In genomic region chr13:108467046-108467445, GRCm38 (mm10) we compare ENCODE assay signal across 23 mouse cellular contexts. TPM values are rescaled to one million over a fixed set of nuclear protein-coding genes. Genes with fewer than 3 reads are reported as not detected.
DNase-seq lines count a peak whose midpoint lies in the region; ATAC-seq and TF ChIP-seq lines count a peak whose summit lies in the region.
"Had no signal": no experiment of that assay in that cellular context is flagged by ENCODE, and none has a peak within 500 bp of the region (broad histone marks: within the 10 kb centered on the region; RNA-seq: fewer than 3 reads in every experiment).

No protein-coding gene starts in this region.

- H3K4me1 ChIP-seq in heart, embryonic 12.5 days (replicated peaks), result no peaks in the 10 kb centered on the region
- H3K4me1 ChIP-seq in lung, postnatal 0 days (ENCODE audit: insufficient read depth, low read depth, low read length), result no peaks in the 10 kb centered on the region
- H3K4me1 ChIP-seq in heart, postnatal 0 days (ENCODE audit: control insufficient read depth, insufficient read depth), result peaks cover 12% of the 10 kb centered on the region; the same call in 1 of the 2 replicates
- H3K4me1 ChIP-seq: embryonic facial prominence, embryonic 12.5 days; forebrain, embryonic 13.5 days; hindbrain, embryonic 15.5 days; neural tube, embryonic 12.5 days had no signal

- H3K36me3 ChIP-seq in heart, embryonic 12.5 days, result no peaks in the 10 kb centered on the region
- no peaks in the 10 kb centered on the region for H3K36me3 ChIP-seq in lung, postnatal 0 days (ENCODE audit: insufficient read depth, low read length)
- no peaks in the 10 kb centered on the region for H3K36me3 ChIP-seq in heart, postnatal 0 days (replicated peaks; ENCODE audit: control insufficient read depth, insufficient read depth, low read length)
- H3K36me3 ChIP-seq: embryonic facial prominence, embryonic 12.5 days; G1E; hindbrain, embryonic 15.5 days; neural tube, embryonic 12.5 days had no signal

- no peak overlapping the region for H3K9ac ChIP-seq in heart, embryonic 12.5 days
- no peak overlapping the region for H3K9ac ChIP-seq in lung, postnatal 0 days (replicated peaks; ENCODE audit: low read depth)
- H3K9ac ChIP-seq in heart, postnatal 0 days (replicated peaks; ENCODE audit: low read depth, low read length), result no peak overlapping the region
- H3K9ac ChIP-seq: embryonic facial prominence, embryonic 12.5 days; forebrain, embryonic 13.5 days; hindbrain, embryonic 15.5 days; neural tube, embryonic 12.5 days had no signal

- TF ChIP-seq EP300 in lung, postnatal 0 days (IDR thresholded peaks at IDR 0.05), result no peak
- 0 out of 2 replicates have a peak, but pooled peaks have one; percentile 38 for TF ChIP-seq EP300 in heart, postnatal 0 days (IDR thresholded peaks at IDR 0.05; ENCODE audit: low read depth)

- ATAC-seq in heart, embryonic 12.5 days (ENCODE audit: insufficient number of reproducible peaks, low FRiP score), result no peak
- ATAC-seq in lung, postnatal 0 days, result no peak
- peak; percentile 66 for ATAC-seq in heart, postnatal 0 days (ENCODE audit: insufficient read depth, low read depth)
- ATAC-seq: forebrain, embryonic 13.5 days; Patski had no signal

- H3K27ac ChIP-seq in heart, embryonic 12.5 days (ENCODE audit: poor library complexity, severe bottlenecking), result no peak overlapping the region
- H3K27ac ChIP-seq in lung, postnatal 0 days (ENCODE audit: low read length), result no peak overlapping the region
- H3K27ac ChIP-seq in heart, postnatal 0 days (ENCODE audit: low read depth), result peak overlapping the region; percentile 58
- H3K27ac ChIP-seq: embryonic facial prominence, embryonic 12.5 days; forebrain, embryonic 13.5 days; hindbrain, embryonic 15.5 days; neural tube, embryonic 12.5 days had no signal

- 29% methylated on average over 1 of the region's 1 CpGs for WGBS in heart, embryonic 12.5 days
- 21% methylated on average over 1 of the region's 1 CpGs for WGBS in lung, postnatal 0 days
- 18% methylated on average over 1 of the region's 1 CpGs for WGBS in heart, postnatal 0 days

- no peaks in the 10 kb centered on the region for H3K9me3 ChIP-seq in heart, embryonic 12.5 days (replicated peaks)
- H3K9me3 ChIP-seq in lung, postnatal 0 days (ENCODE audit: low read length), result no peaks in the 10 kb centered on the region
- H3K9me3 ChIP-seq in heart, postnatal 0 days (replicated peaks; ENCODE audit: control insufficient read depth, low read length), result no peaks in the 10 kb centered on the region
- H3K9me3 ChIP-seq: embryonic facial prominence, embryonic 12.5 days; forebrain, embryonic 13.5 days; G1E; hindbrain, embryonic 15.5 days; neural tube, embryonic 12.5 days had no signal

- H3K4me2 ChIP-seq in heart, embryonic 12.5 days, result no peak overlapping the region
- no peak overlapping the region for H3K4me2 ChIP-seq in lung, postnatal 0 days (replicated peaks; ENCODE audit: low read depth, low read length)
- H3K4me2 ChIP-seq in heart, postnatal 0 days (ENCODE audit: low read depth, low read length), result no peak overlapping the region
- H3K4me2 ChIP-seq: embryonic facial prominence, embryonic 12.5 days; forebrain, embryonic 13.5 days; hindbrain, embryonic 15.5 days; neural tube, embryonic 12.5 days had no signal

- H3K27me3 ChIP-seq in heart, embryonic 12.5 days (replicated peaks), result no peaks in the 10 kb centered on the region
- no peaks in the 10 kb centered on the region for H3K27me3 ChIP-seq in lung, postnatal 0 days (replicated peaks; ENCODE audit: insufficient read depth, low read length)
- no peaks in the 10 kb centered on the region for H3K27me3 ChIP-seq in heart, postnatal 0 days (ENCODE audit: control insufficient read depth, insufficient read depth, low read length)
- H3K27me3 ChIP-seq: CH12.LX; embryonic facial prominence, embryonic 12.5 days; forebrain, embryonic 13.5 days; hindbrain, embryonic 15.5 days; neural tube, embryonic 12.5 days; Patski had no signal

- peak; percentile 48 for DNase-seq in heart, adult 8-10 months (ENCODE audit: low spot score)
- DNase-seq in lung, postnatal 0 days (ENCODE audit: low spot score), result peak; percentile 7
- no peak for DNase-seq in lung, postnatal 14 days
- peak; percentile 55 for DNase-seq in heart, postnatal 0 days (ENCODE audit: low spot score)
- DNase-seq in left cerebral cortex, adult 11 months (ENCODE audit: low spot score), result no peak
- no peak for DNase-seq in right cerebral cortex, adult 2 months (ENCODE audit: low spot score in 2 of 2)
- DNase-seq: adrenal gland, adult 8-10 months; B cell, adult 2 months; cerebellum, adult 18-20 months; cerebellum, postnatal 14 days; gastrocnemius, postnatal 36 days; midbrain, embryonic 14.5 days; right cerebral cortex, postnatal 25 days; thymus, postnatal 14 days had no signal

- TF ChIP-seq CTCF in lung, postnatal 0 days (IDR thresholded peaks at IDR 0.05), result no peak
- TF ChIP-seq CTCF in heart, postnatal 0 days (IDR thresholded peaks at IDR 0.05; ENCODE audit: low read depth), result no peak

- H3K4me3 ChIP-seq in heart, embryonic 12.5 days, result no peak overlapping the region
- H3K4me3 ChIP-seq in lung, postnatal 0 days (ENCODE audit: low read depth, low read length), result no peak overlapping the region
- H3K4me3 ChIP-seq in heart, postnatal 0 days (ENCODE audit: low read depth, low read length), result no peak overlapping the region
- H3K4me3 ChIP-seq: embryonic facial prominence, embryonic 12.5 days; forebrain, embryonic 13.5 days; hindbrain, embryonic 15.5 days; megakaryocyte, embryonic 14.5 days; neural tube, embryonic 12.5 days had no signal

RNA-seq across cellular contexts. Expression of gene Pde4d, which starts 17.3 kb away (rescaled TPM):
- 10 to 100 TPM; 35.5 to 45.7 (median 42.5) TPM for total RNA-seq in heart, adult 8-10 months (2022)
- 32.7 and 34.2 TPM in 2 replicates for polyA plus RNA-seq in heart, embryonic 12.5 days (2016; fragmentation: Nextera tagmentation; extraction: Ambion mirVana)
- polyA plus RNA-seq in lung, postnatal 0 days (2015; fragmentation: Nextera tagmentation; extraction: Ambion mirVana), result 19.7 and 20.3 TPM in 2 replicates
- 42.7 and 58.0 TPM in 2 replicates for total RNA-seq in heart, postnatal 0 days (2014; rRNA removed; ENCODE audit: low replicate concordance)
- polyA plus RNA-seq in heart, postnatal 0 days (2015; fragmentation: Nextera tagmentation; extraction: Ambion mirVana), result 19.7 and 21.9 TPM in 2 replicates
- total RNA-seq: CH12.LX had no signal

Comparison
In these comparisons a context has a peak if more than half of its experiments do, and no peak if none do; other contexts are left out.
1. DNase-seq: peak in heart, adult 8-10 months (single experiment), lung, postnatal 0 days (single experiment) and heart, postnatal 0 days (single experiment); none in lung, postnatal 14 days (single experiment), left cerebral cortex, adult 11 months (single experiment) and right cerebral cortex, adult 2 months (0 of 2).